Mouse (Mus musculus) A20 (cell line): Measurements from ENCODE around the gene Gm11037.
A peak's percentile ranks its signal among the peaks of the same experiment; 100 is the strongest.

Experiments
- DNase-seq: peaks from one replicate; pipeline ENCODE4 v3.0.0-alpha.2; 2011; ENCODE audit warnings: low read depth, low spot score

The Gm11037 gene

GRCm38 (mm10) chr2:131148353-131149253 is 15.3 kb downstream of the Gm11037 start:
- no peak for DNase-seq

- no peak for DNase-seq
Measured at GRCm38 (mm10) chr2:131149254-131149578, 15.9 kb downstream of the Gm11037 start.

- no peak for DNase-seq
Measured at GRCm38 (mm10) chr2:131152166-131152730, 19.0 kb downstream of the Gm11037 start.

GRCm38 (mm10) chr2:131154036-131154435 is 20.7 kb downstream of the Gm11037 start:
- no peak for DNase-seq

- DNase-seq = no peak
Measured at GRCm38 (mm10) chr2:131156987-131157386, 23.7 kb downstream of the Gm11037 start.

- DNase-seq = no peak
Measured at GRCm38 (mm10) chr2:131159491-131159910, 26.2 kb downstream of the Gm11037 start.

- DNase-seq = peak; percentile 98
Measured at GRCm38 (mm10) chr2:131159938-131160581, 26.8 kb downstream of the Gm11037 start, which contains the start of gene 1700037H04Rik. TSS of gene 1700037H04Rik (minus strand) at chr2:131160081.

- DNase-seq = no peak
Measured at GRCm38 (mm10) chr2:131160671-131161111, 27.4 kb downstream of the Gm11037 start.

GRCm38 (mm10) chr2:131163924-131164323 is 30.6 kb downstream of the Gm11037 start:
- DNase-seq = no peak

GRCm38 (mm10) chr2:131166172-131166571 is 32.9 kb downstream of the Gm11037 start:
- no peak for DNase-seq

GRCm38 (mm10) chr2:131167984-131168383 is 34.7 kb downstream of the Gm11037 start:
- no peak for DNase-seq

GRCm38 (mm10) chr2:131168914-131169313 is 35.6 kb downstream of the Gm11037 start:
- DNase-seq = no peak

- DNase-seq = no peak
Measured at GRCm38 (mm10) chr2:131170936-131171335, 37.6 kb downstream of the Gm11037 start.

GRCm38 (mm10) chr2:131171401-131172104 is 38.3 kb downstream of the Gm11037 start:
- no peak for DNase-seq

- DNase-seq = no peak
Measured at GRCm38 (mm10) chr2:131172322-131172721, 39.0 kb downstream of the Gm11037 start.

GRCm38 (mm10) chr2:131174700-131175099 is 41.4 kb downstream of the Gm11037 start:
- peak; percentile 63 for DNase-seq

GRCm38 (mm10) chr2:131175286-131175944 is 42.1 kb downstream of the Gm11037 start:
- no peak for DNase-seq

GRCm38 (mm10) chr2:131175945-131176309 is 42.6 kb downstream of the Gm11037 start:
- DNase-seq = no peak

GRCm38 (mm10) chr2:131176491-131176890 is 43.2 kb downstream of the Gm11037 start:
- DNase-seq = no peak

- DNase-seq = no peak
Measured at GRCm38 (mm10) chr2:131177932-131178331, 44.6 kb downstream of the Gm11037 start.

GRCm38 (mm10) chr2:131178828-131179245 is 45.5 kb downstream of the Gm11037 start:
- no peak for DNase-seq
